Mouse (Mus musculus) c-Kit-positive CD71-negative TER-119-negative erythroid progenitor cells, embryonic 14.5 days (primary cell): ENCODE data around the gene Spa17.

Experiments
- DNase-seq: peaks from one replicate; pipeline ENCODE4 v3.0.0-alpha.2; 2013; ENCODE audit warnings: low read depth

Gene Spa17

GRCm38 (mm10) chr9:37613182-37613910 lies at the start of gene Spa17:
Gene Spa17 (minus strand): TSS chr9:37613722.
- peak; percentile 78 for DNase-seq

GRCm38 (mm10) chr9:37663210-37663609 lies 49.7 kb upstream of the Spa17 start:
- no peak for DNase-seq

GRCm38 (mm10) chr9:37659413-37659812 lies 45.9 kb upstream of the Spa17 start:
- no peak for DNase-seq

GRCm38 (mm10) chr9:37656931-37657481 lies 43.5 kb upstream of the Spa17 start, which contains the start of gene Tbrg1:
Gene Tbrg1 (minus strand): TSS chr9:37657312.
- DNase-seq, result peak; percentile 59

GRCm38 (mm10) chr9:37656439-37656881 lies 42.9 kb upstream of the Spa17 start:
- DNase-seq, result peak; percentile 20

- peak; percentile 5 for DNase-seq
Observed at GRCm38 (mm10) chr9:37655961-37656360, 42.4 kb upstream of the Spa17 start.

- no peak for DNase-seq
Observed at GRCm38 (mm10) chr9:37653836-37654235, 40.3 kb upstream of the Spa17 start.

GRCm38 (mm10) chr9:37650639-37651038 lies 37.1 kb upstream of the Spa17 start:
- no peak for DNase-seq

GRCm38 (mm10) chr9:37646246-37646645 lies 32.7 kb upstream of the Spa17 start:
- no peak for DNase-seq

GRCm38 (mm10) chr9:37638721-37639120 lies 25.2 kb upstream of the Spa17 start:
- DNase-seq, result no peak

- DNase-seq, result no peak
Observed at GRCm38 (mm10) chr9:37636800-37637542, 23.4 kb upstream of the Spa17 start.

GRCm38 (mm10) chr9:37636335-37636734 lies 22.8 kb upstream of the Spa17 start:
- DNase-seq, result peak; percentile 42

GRCm38 (mm10) chr9:37634269-37634668 lies 20.7 kb upstream of the Spa17 start:
- no peak for DNase-seq

- no peak for DNase-seq
Observed at GRCm38 (mm10) chr9:37632305-37632704, 18.8 kb upstream of the Spa17 start.

GRCm38 (mm10) chr9:37629941-37630340 lies 16.4 kb upstream of the Spa17 start:
- DNase-seq, result no peak

- no peak for DNase-seq
Observed at GRCm38 (mm10) chr9:37628581-37628980, 15.1 kb upstream of the Spa17 start.

- no peak for DNase-seq
Observed at GRCm38 (mm10) chr9:37627263-37627662, 13.7 kb upstream of the Spa17 start.

- DNase-seq, result no peak
Observed at GRCm38 (mm10) chr9:37626103-37626567, 12.6 kb upstream of the Spa17 start.

GRCm38 (mm10) chr9:37625641-37626040 lies 12.1 kb upstream of the Spa17 start:
- DNase-seq, result no peak

- DNase-seq, result no peak
Observed at GRCm38 (mm10) chr9:37625129-37625528, 11.6 kb upstream of the Spa17 start.

GRCm38 (mm10) chr9:37624502-37624901 lies 11.0 kb upstream of the Spa17 start:
- no peak for DNase-seq

- DNase-seq, result no peak
Observed at GRCm38 (mm10) chr9:37623981-37624380, 10.5 kb upstream of the Spa17 start.

- DNase-seq, result no peak
Observed at GRCm38 (mm10) chr9:37621290-37621689, 7.8 kb upstream of the Spa17 start.
